Mouse (Mus musculus) bone marrow, adult 2 months (tissue): ENCODE measurements around the gene Rgs10.

Experiments
- CTCF ChIP-seq: fragments of 200-500 bp; IDR thresholded peaks from 2 replicates; pipeline ENCODE4 v1.5.1; 2011; ENCODE audit warnings: low read length, control low read depth; ENCODE audit not compliant: control insufficient read depth, insufficient read depth
- POLR2A ChIP-seq: fragments of 200-500 bp; IDR thresholded peaks from 2 replicates; pipeline ENCODE4 v1.6.1; 2011; ENCODE audit warnings: low read depth, mild to moderate bottlenecking, control low read depth, low read length, borderline replicate concordance; ENCODE audit not compliant: control insufficient read depth

DNA sequence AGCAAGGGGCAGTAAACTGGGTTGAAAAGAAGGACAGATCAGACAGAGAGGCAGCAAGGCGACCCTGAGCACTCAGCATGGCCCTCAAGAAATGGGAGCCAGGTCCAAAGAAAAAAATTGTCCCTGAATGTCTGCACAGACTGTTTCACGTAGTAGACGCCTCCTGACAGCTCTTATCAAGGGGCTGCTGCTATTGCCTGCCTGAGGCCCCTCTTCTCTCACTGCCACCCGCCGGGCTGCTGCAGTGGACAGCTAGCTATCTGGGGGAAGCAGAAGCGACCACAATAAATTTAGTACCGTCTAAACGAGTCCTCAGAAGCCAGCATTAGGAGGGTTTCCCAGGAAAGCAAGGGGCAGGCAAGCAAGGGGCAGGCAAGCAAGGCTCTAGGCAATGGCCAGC lies 4.1 kb downstream of the Rgs10 start:
- no peak for TF ChIP-seq CTCF
- no peak for TF ChIP-seq POLR2A
